Mouse (Mus musculus): ENCODE measurements around the gene Casp12. TPM values are rescaled to one million over a fixed set of nuclear protein-coding genes. Genes with fewer than 3 reads are reported as not detected.
"Not testable (repeated sequence)": the region's sequence is repeated elsewhere in the genome, so short reads cannot be mapped to it uniquely, and the experiment has no call there.

The Casp12 gene
- 1 to 10 TPM; 1.8 to 2.9 (median 2.1) TPM for total RNA-seq (2022)

DNA sequence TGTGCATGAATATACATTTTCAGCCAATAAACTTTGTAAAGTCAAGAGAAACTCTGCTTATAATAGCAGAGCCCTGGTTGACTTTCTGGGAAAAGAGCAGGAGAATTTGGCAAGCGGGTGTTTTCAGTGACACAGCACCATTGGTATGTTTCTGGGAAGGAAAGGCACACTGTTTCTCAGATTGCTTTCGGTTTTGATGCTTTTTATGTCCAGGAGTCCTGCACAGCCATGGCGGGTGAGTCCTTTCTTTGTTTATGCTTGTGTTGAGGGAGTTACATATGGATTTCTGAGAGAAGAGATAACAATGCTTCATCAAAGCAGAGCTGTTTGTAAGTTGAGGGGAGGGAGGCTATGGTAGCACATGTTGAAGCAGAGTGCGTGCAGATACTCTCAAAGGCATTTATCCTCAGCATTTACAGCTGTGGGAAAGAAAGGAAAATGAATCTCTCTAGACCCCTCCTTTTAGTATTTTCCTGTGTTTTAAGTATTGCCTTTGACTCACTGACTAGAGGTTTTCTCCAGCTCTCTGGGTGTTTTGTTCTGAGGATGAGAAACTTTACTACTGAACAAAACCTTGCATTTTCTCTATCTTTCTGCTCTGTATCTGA lies at the start of gene Casp12:
Gene Casp12 (plus strand): TSS at position 140 of the 608 bp plus-strand sequence.
- no peak for DNase-seq (ENCODE audit: low spot score in 2 of 2)

DNA sequence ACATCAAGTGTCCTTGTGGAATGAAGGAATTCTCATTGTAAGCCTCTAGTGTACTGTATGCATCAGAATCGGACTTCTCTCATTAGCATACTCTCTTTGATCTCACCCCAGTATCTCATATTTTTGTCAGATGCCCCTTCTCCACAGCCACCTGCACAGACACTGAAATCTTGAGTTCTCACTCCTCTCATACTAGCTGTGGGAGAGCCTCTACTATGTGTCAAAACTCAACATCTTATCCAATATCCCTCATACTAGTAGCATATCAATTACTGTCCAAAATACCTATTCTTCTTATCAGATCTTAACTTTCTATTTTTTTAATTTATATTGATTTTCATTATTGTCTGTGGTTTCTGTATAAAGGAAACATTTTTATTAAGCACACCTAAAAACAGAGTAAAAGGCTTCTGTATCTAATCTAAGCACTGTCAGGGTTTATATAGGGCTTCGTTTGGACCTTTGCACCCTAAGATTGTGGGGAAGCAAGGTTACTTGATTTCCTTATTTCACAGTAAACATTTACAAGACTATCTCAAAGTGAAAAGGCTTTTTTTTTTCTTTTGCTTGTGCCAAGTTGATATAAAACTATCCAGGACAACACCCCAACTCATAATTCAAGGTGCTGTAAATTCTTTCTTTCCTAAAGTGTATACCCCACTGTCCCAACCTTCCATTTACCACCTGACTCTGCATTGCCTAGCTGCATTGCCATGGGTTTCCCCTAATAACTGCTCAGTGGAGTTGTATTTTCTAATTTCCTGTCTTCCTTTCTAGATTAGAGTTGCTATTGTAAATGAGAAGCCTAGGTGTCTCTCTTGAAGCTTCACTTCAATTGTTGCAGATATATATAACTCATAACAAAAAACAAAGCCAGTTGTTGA lies 48.6 kb upstream of the Casp12 start:
- no peak for DNase-seq (ENCODE audit: low spot score in 2 of 2)

DNA sequence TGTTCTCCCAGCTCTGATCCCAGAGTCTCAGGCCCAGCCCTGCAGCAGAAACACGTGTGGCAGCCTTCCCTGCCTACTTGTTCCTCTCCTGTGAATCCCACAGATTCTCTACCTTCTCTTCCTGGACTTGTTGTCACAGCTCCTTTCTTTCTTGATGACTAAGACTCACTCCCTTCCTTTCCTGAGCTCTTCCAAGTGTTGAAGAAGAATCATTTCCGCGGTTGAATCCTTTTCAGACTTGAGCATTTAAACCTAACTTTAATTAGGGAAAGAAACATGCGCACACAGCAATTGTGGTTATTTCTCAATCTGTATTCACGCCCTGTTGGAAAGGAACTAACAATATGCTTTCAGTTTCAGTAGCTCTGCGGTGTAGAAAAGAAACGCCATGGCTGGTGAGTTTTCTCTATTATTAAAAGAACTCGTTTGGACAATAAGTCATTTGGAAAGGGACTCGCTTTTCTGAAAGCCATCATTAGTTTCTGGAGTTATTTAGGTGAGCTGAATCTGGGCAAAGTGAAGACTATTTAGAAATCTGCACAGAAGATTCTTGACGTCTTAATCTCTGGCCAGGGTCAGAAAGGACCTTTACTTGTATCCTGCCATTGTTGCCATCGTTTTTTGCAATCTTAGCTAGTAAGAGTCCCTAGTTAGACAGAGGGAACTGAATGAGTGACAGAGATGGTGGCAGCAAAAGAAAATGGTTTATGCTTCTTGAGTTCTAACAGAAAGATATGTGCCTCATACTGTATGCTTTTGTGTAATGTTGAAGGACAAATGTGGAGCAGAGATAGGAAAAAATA lies 46.7 kb upstream of the Casp12 start, which contains the start of gene Casp1:
Gene Casp1 (plus strand): TSS at position 189 of the 803 bp plus-strand sequence.
- no peak for DNase-seq (ENCODE audit: low spot score in 2 of 2)

DNA sequence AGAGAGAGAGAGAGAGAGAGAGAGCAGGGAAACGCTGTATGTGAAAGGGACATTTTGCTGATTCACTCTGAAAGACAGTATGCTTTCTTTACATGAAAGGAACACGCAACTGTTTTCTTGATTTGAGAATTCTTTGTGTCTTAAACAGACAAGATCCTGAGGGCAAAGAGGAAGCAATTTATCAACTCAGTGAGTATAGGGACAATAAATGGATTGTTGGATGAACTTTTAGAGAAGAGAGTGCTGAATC lies 46.2 kb upstream of the Casp12 start:
- no peak for DNase-seq (ENCODE audit: low spot score in 2 of 2)

DNA sequence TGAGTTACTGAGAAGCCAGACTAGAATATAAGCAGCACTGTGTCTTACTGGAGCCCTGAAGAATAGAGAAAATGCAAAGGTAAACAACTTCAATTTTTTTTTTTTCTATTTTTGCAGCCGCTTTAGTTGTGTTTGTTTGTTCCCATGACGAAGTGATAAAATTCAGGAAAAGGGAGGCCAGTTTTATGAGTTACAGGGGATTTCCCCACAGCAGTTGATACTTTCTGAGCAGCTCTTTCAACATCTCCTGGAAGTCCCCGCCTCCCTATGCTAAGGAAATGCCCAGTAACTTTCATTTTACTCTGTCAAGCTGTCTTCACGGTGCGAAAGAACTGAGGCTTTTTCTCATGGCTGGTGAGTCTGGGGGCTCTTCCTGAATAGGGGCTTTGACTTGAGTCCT lies 36.7 kb upstream of the Casp12 start, which contains the start of gene Casp4:
Gene Casp4 (plus strand): TSS at position 268 of the 400 bp plus-strand sequence.
- no peak for DNase-seq (ENCODE audit: low spot score in 2 of 2)

DNA sequence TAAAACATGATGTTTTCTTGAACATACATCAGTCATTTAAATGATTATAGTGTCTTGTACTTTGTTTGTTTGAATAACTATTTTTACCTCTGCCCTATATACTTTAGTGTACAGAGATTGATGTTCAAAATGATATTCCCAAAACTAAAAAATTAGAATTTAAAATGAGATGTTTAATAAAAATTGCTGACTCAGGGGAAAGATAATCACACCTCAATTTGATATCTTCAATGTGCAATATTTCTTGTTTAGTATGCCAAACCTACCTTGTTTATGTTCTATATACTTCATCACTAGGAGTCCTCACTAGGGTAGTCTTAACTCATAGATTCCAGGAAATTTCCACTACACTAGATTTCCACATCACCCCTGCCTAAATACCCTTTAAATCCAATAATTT lies 35.1 kb upstream of the Casp12 start:
- DNase-seq (ENCODE audit: low spot score in 2 of 2): no peak

DNA sequence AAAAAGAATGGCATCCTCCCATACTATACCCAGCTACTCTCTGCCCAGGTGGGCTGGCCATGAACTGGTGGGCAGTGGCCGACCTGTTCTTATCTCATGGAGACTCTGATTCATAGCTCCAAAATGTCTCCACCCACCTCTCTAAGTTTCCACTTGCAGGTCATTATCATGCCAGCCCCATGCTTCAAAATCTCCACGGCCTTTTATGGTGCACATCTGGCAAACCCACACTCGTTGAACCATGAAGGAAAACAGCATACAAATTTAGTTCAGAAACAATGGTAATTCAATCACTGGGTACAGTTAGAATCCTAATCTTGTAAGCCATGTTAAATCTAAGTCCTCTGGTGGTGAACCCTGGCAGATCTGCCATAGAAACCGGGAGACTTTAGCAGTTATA lies 33.8 kb upstream of the Casp12 start:
- no peak for DNase-seq (ENCODE audit: low spot score in 2 of 2)

DNA sequence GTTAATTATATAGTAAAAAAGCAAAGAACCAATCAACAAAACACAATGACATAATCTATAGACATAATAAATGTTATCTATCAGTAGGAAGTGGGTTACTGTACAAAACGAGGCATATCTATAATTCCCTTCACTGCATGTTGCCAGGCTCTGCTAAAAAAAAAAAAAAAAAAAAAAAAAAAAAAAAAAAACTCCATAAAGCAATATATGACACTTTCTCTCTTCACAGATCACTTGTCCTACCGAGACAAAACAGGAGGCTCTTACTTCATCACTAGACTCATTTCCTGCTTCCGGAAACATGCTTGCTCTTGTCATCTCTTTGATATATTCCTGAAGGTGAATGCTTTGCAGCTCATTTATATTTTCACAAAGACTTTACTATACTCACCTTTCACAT lies 17.0 kb upstream of the Casp12 start:
- no peak for DNase-seq (ENCODE audit: low spot score in 2 of 2)

DNA sequence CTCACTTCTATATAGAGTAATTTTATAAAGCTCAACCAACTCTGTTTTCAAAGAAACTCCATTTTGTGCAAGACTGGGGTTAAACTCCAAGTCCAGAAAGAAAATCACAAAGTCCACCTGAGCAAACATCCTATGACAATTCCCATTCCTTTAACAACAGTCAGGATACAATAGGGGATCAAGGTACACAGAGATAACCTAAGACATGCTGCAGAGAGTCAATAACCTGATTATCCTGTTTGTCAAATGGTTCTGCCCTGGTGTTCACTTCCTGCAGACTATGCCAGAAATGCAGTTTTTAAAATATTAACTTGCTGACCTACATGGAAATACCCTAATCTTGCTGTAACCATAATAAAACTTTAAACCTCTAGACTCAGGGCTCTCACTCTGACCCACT lies 12.8 kb upstream of the Casp12 start:
- DNase-seq (ENCODE audit: low spot score in 2 of 2): no peak

DNA sequence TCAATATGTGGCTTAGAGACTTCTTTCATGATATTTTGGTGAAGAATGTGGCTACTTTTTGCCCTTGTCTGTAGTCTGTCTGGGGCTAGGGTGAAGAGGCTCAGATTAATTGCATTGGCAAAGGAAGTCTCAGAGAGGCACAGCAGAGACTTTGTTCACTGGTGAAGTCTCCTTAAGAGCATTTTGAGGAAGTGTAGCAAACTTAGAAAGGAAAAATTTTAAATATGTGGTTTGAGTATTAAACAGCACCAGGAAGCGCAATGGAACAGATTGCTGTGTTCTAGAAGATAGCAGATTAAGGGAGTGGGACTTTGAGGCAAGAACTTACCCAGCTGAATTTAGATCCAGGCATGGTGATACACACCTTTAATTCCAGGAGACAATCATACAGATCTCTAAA lies 11.8 kb upstream of the Casp12 start:
- no peak for DNase-seq (ENCODE audit: low spot score in 2 of 2)

DNA sequence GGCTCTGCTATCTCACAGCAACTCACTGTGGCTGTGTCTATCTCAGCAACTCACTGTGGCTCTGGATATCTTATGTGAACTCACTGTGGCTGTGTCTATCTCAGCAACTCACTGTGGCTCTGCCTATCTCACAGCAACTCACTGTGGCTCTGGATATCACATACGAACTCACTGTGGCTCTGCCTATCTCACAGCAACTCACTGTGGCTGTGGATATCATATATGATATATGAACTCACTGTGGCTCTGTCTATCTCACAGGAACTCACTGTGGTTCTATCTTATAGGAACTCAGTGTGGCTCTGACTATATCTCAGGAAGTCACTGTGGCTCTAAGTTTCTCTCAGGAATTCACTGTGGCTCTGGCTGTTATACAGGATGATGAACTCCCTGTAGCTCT lies 2.1 kb upstream of the Casp12 start:
- no peak for DNase-seq (ENCODE audit: low spot score in 2 of 2)

DNA sequence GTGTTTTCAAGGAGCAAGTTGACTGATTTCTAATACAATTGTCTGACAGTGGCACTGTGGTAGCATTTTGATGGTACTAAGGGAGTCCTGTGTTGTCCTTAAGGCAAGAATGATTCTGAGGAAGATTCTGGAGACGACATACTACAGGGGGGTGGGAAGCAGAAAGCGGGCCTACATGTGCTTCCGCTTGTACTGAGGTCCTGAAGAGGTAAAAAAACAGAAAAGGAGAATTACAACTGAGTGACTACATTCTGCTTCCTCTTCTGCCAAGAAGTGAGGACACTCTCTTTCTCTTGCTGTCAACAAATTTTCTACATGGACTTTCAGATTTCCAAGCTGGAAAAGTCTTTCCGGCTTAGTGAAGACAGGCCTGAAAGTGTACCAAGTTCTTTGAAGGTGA lies 1.1 kb upstream of the Casp12 start:
- DNase-seq (ENCODE audit: low spot score in 2 of 2): no peak

DNA sequence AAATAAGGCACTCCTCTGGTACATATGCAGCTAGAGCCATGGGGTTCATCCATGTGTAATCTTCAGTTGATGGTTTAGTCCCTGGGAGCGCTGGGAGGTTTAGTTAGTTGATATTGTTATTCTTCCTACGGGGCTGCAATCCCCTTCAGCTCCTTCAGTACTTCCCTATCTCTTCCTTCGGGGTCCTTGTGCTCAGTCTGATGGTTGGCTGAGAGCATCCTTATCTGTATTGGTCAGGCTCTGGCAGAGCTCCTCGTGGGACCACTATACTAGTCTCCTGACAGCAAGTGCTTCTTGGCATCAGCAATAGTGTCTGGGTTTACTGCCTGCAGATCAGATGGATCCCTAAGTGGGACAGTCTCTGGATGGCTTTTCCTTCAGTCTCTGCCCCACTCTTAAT lies 2.2 kb downstream of the Casp12 start:
- no peak for DNase-seq (ENCODE audit: low spot score in 2 of 2)

DNA sequence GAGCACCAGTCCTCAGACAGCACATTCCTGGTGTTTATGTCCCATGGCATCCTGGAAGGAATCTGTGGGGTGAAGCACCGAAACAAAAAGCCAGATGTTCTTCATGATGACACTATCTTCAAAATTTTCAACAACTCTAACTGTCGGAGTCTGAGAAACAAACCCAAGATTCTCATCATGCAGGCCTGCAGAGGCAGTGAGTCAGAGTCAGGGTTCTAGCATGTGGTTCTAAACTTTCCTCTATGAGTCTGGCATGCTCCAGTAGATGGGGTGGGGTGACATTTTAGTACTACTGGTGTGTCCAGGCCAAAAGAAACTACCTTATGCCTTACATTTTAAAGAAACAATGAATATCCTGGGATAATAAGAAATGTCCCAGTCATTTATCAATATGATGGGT lies 8.4 kb downstream of the Casp12 start:
- DNase-seq (ENCODE audit: low spot score in 2 of 2): no peak

DNA sequence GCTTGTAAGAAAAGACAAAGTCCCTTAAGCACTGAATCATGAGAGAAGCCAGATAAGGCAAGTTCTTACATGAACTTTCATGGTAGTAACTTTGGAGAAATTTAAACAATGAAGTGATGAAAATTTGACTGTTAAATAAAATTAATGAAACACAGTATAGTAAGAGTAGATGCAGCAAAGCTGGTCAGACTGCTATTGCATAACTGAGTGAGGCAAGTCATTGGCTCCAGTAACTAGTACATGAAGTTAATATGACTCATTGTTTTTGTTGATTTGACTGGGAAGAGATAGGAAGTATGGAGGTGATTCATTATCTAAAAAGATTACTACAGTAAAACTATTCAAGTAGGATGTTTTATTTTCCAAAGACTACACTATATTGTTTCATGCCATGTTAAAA lies 11.6 kb downstream of the Casp12 start:
- DNase-seq (ENCODE audit: low spot score in 2 of 2): no peak

DNA sequence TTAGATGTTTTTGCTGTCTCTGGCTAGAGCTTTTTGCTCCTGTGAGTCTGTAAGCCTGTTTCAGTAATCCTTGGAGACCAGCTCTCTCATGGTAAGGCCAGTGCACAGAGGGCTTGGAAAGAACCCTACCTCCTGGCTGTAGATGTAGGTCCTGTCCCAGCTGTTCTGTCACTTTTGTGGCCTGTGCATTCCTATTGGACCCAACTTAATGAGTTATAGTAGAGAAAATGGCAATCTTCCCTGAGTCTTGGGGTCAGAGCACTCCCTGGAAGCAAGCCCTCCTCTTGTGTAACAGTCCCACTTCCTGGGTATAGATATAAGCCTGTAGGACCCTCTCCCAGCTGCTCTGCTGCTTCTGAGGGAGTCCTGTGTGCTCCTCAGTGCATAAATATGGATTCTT lies 48.3 kb downstream of the Casp12 start:
- no peak for DNase-seq (ENCODE audit: low spot score in 2 of 2)

DNA sequence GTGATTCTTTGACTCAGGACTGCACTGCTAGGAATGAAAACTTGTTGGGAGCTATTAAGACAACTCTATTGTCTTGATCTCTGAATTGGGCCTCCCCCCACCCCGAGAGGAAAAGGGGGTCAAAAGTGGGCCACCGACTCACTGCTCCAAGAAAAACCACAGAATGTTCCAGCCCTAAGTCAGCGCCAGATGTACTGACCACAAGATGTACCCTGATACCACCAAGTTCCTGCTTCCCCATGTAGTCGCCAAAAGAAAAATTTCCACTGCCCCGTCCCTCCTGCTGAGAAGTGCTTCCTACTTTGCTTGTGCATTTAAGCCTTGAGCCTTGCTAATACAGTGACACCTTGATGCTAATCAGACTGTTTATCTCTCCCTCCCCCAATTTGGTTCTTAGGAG lies 50.6 kb downstream of the Casp12 start:
- not testable (repeated sequence) for DNase-seq (ENCODE audit: low spot score in 2 of 2)

DNA sequence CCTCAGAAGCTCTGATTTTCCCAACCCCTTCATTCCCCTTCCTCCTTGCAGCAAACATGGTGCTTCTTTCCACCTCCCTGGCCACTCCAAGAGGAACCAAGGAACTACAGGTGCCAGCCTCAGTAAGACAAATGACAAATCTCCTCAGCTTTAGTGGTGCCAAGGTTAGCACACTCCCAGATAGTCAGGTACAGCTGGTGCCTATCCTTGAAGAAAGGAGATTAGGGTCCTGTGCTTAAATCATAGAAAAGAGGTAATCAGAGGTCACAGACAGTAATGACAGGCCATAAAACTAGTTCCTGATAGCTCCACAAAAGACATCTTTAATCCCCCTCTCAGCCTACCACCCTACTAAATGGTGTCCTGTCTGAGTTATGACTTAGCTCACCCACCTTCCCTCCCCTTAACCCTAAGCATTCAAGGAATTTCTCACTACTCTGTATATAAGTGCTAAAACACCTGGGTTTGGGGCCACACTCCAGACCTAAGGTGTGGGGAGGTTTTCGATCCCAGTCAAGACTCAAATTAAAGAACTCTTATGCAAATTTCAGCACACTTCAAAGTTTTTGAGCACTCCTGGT lies 65.8 kb downstream of the Casp12 start:
- no peak for DNase-seq (ENCODE audit: low spot score in 2 of 2)

DNA sequence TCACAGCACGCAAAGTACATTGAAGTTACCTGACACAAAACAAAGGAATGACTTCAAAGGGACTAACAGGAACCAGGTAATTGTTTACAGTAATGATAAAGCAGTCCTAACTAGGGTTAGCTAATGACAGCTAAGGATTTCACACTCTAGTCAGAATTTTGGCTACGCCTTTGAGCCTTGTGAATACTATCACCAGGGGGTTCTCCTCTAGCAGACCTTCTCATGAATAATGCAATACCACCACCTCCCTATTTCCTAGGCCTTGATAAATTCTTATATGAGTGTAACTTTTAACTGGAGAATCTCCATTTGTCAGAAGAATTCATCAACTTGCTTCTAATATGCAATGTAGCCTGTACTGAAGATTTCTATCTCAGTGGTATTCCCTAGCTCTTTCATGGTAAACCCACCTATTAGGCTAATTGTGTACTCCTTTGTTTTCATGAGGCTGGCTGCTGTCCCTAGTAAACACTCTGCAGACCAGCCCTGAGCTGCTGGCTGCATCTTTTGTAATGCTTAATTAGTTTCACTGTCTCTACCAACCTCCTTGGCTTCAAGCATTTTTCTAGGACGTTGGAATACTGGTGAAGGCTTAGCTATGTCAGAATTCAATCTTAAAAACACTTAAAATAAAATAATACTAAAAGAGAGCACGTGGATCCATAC lies 67.3 kb downstream of the Casp12 start:
- DNase-seq (ENCODE audit: low spot score in 2 of 2): no peak

DNA sequence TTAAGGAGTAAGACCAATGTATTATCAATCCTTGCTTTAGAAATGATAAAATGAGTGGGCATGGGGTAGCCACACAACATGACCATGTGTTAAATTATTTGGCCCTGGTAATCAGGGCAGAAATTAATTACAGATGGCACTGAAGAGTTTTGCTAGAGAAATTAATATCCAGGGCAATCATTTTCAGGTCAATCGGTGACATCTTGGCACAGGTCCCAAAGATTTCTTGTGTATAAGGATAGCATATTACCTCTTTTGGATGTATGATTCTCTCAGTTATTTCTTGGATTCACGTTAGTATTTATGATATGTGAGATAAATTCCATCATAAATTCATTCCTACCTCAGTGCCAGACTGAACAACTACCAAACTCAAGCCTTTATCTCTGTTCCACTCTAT lies 72.6 kb downstream of the Casp12 start:
- DNase-seq (ENCODE audit: low spot score in 2 of 2): no peak
